Mouse (Mus musculus) cortical plate, adult 2 months (tissue): Measurements from ENCODE around the gene Eif2d.

ENCODE experiments used
- CTCF ChIP-seq: fragments of 200-500 bp; IDR thresholded peaks from 2 replicates; pipeline ENCODE4 v1.5.1; 2011; ENCODE audit warnings: mild to moderate bottlenecking, control low read depth, low read length; ENCODE audit not compliant: insufficient read depth; ENCODE audit errors: extremely low read depth
- POLR2A ChIP-seq: fragments of 200-500 bp; IDR thresholded peaks from 2 replicates; pipeline ENCODE4 v1.6.1; 2011; ENCODE audit warnings: mild to moderate bottlenecking, low read length, control low read depth; ENCODE audit not compliant: insufficient read depth; ENCODE audit errors: extremely low read depth

DNA sequence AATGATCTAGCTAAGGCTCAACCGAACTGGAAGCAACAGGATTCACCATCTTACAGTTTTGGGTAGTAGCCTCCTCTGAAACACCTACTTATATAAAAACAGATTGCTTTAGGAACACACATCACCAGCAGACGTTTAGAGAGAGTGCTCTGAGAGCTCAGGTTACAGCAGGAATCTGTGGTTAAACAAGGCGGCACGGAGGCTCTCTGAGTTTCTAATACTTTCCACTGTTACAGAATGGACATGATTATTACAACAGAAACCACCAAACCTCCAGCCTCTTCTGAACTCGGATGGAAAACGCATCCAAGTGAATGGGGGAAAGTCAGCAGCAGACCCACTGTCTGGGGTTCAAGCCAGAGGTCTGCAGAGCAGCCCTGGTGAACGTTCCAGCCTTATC lies 83.1 kb downstream of the Eif2d start:
- TF ChIP-seq CTCF (no peak), POLR2A (no peak)
